Mouse (Mus musculus) adrenal gland, postnatal 4 days (tissue): ENCODE data around the gene Zfp644. TPM values are rescaled to one million over a fixed set of nuclear protein-coding genes. Genes with fewer than 3 reads are reported as not detected.

Experiments used
- DNase-seq, 2 experiments: peaks; one replicate each; pipeline ENCODE4 v3.0.0; 2021 to 2022; ENCODE audit warnings: low spot score in 2 of 2, mixed read lengths in 2 of 2
- total RNA-seq, 2 experiments: library from RNA; stranded (reverse); gene quantifications; 2 replicates each; pipeline ENCODE4 v1.2.3; 2021

Gene Zfp644
- total RNA-seq, 2 experiments from 2014 or later = 91.2 to 93.8 TPM

DNA sequence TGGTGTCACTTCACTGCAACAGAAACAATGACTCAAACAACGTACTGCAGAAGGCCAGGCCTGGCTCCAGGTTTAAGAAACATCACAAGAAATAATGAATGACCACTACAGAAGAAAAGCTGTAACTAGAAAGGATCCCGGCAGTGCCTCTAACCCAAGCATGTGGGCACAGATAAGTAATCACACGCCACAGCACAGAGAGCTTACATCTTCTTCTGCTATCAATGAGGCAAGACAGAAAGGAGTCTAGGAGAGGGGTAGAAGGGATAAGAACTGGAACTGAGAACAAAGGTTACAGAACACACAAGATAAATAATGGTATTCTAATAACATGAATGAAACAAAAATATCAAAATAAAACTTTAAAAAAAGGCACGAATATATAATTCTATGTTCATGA lies 32.2 kb downstream of the Zfp644 start:
- no peak for DNase-seq

DNA sequence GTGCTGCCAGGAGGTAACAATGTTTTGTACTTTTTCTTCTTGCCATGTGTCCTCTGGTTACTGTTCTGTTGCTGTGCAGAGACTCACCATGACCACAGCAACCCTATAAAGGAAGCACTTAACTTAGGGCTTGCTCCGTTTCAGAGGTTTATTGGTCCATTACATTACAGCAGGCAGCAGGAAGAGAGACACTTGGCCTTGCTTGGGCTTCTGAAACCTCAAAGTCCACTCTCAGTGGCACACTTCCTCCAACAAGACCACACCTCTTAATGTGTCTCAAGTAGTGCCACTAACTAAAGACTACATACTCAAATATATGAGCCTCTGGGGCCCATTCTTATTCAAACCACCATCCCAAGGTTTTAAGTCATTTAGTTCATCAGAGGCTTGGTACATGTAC lies 36.2 kb downstream of the Zfp644 start:
- no peak for DNase-seq

DNA sequence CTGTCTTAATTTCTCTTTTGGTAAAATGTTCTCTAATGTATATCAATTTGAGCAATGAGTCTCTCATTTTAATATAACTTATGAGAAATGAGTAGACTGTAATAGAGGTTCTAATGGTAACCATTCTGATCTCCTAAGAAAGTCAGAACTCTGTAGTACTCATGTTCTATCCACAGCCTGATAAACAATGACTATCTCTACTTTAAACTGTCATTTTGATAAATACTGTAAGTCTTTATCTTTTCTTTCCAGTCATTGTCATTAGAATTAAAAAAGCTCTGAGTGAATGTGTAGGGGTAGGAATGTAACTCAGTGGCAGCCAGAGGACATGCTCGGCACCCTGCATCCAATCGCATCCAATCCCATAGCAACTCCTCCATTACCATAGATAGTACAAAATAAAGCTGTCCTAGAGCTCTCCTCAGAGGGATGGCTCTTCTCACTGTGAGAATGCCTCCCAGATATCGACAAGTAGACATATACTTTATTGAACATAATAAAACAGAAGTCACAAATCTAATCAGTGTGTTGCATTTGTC lies 44.2 kb downstream of the Zfp644 start:
- no peak for DNase-seq

DNA sequence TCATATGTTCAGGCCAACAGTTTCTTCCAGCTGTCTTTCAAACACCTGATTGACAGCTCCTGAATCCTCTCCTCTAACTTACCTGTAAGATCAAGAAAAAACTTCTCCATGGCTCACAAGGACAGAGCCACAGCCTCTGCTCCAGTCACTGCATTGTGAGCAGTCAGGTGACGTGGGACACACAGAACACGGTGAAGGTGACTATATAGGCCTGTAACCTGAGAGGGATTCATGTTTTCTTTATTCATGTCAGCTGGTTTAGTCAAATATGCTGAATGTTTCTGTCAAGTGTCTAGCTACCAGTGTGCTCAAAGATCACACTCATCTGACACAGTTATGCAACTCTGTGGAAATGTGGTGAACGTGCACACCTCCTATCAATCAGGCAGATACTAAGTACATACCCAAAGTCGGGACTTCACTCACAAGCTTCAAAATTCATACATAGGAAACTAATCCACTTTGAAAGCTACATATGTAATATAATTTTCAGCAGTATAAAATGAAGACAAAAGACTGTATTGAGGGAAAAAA lies 44.8 kb downstream of the Zfp644 start:
- no peak for DNase-seq

DNA sequence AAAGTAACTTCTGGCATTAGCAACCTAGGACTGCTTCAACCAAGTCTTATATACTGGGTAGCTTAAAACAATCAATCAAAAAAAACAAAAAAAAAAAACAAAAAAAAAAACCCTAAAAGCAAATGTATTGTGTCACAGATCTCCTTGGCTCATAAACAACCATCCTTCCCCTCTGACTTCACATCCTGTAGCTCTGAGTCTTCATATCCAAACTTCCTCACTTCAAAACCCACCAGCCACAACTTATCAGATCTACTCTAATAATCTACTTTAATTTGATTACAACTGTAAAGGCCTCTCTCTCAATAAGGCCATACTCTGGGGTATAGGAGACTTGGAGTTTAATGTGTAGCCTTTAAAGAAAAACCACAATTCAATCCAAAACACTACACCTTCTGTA lies 47.1 kb downstream of the Zfp644 start:
- no peak for DNase-seq

DNA sequence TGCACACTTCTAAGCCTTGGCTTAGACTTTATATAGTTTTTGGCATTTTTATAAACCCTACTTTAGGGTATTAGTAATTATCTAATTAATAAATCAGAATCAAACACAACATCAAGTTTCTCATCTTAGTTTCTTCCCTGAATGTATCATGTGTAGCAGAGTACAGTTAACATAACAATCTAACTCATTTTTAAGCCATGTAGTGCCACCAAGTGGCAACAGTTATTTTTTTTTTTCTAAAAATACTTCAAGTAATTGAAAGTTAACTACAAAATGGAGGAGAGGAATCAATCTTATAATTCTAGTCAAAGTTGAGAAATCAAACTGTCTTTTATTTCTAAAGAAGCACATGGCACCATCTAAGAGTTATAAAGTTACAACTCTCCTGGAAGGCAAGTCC lies 47.6 kb downstream of the Zfp644 start:
- no peak for DNase-seq

DNA sequence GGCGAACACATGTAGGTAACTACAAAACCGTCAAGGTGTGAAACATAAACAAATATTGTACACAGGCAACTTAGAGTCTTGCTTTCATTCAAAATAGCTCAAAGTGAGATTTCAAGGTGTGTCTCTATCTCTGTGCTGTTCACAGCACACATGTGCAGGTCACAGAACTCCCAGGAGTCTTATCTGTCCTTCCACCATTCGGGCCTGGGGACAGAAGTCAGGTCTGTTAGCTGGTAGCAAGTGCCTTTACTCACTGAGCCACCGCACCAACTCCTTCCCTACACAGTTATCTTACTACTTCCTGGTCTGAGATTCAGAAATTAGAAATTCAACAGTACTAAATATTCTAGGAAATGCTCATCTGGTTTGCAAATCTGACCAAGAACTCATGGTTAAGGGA lies 53.7 kb downstream of the Zfp644 start:
- no peak for DNase-seq

DNA sequence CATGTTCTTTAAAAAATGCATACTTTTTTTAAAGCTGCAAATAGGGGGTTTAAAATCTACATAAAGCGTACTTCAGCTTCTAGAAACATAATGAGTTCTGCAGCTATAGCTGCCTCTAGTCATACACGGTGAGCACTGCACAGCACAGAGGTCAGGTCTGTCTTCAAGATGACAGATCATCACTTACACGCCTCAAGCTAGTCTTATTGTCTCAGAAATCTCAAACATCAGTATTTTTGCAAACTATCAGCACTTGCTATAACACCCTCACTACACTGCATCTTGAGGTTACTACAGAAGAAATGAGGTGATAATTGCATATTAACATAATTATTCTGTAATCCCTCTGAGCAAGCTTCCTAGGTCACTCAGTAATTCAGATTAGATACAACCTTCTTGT lies 55.2 kb downstream of the Zfp644 start:
- no peak for DNase-seq

DNA sequence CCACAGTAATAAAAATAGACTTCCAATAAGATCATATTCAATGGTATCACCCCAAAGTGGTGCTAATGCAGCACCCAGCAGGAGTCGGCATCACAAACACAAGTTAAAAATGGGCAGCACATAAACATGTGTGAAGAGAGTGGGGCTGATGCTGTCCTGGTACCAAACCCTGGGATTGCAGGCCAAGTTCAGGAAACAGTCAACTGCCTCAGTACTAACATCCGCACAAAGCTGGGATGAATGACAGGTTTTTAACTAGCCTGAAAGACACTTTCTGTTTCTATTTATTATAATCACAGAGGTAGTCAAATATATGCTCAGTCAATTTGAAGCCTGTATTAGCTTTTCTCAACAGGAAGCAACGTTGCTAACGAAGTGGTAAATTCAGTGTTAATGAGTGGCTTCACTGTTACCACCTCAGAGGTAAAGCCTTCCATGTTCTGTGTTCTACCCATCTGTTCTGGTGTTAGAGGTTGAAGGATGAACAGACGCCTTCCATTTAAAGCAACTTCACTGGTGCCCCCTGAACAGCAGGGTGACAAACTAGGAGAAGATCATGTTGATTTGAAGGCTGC lies 56.8 kb downstream of the Zfp644 start:
- no peak for DNase-seq

DNA sequence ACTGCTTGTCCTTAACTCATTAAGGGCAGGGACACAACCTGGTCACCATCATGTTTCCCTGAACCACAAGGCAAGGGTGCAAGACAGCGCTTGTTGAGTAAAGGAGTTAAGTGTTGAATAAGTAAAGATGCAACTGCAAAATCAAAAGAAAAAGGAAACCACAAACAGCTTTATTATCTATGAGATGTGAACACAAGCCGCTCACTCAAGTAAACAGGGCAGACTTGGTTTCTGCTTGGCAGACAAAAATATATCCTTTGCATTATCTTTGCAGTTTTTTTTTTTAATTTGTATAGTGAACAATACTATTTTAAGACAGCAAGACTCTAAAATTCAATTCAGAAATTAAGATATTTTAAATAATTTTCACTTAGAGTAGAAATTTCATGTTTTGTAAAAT lies 57.5 kb downstream of the Zfp644 start:
- DNase-seq = no peak

DNA sequence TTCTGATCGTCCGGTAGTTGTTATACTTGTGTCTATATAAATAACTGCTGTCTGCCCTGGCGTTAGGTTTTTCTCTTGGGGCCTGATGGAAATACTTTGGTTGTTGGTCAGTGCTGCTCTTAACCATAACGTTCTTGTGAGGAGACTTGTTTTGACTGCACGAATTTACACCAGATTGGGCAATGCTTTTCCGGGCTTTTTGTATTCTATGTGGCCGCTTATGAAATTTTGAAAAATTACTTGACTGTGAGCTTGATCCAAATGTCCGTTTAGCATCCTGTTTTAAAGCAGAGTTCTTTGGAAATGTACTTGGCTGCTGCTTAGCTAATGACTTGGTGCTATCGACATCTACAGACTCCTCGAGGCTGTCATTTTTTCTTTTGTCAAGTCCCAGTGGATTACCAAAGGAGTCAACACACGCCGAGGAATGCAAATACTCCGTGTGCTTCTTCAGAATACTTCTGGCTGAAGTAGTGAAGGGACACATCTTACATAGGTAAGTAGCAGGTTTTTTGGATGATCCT lies 60.6 kb downstream of the Zfp644 start:
- DNase-seq = no peak

DNA sequence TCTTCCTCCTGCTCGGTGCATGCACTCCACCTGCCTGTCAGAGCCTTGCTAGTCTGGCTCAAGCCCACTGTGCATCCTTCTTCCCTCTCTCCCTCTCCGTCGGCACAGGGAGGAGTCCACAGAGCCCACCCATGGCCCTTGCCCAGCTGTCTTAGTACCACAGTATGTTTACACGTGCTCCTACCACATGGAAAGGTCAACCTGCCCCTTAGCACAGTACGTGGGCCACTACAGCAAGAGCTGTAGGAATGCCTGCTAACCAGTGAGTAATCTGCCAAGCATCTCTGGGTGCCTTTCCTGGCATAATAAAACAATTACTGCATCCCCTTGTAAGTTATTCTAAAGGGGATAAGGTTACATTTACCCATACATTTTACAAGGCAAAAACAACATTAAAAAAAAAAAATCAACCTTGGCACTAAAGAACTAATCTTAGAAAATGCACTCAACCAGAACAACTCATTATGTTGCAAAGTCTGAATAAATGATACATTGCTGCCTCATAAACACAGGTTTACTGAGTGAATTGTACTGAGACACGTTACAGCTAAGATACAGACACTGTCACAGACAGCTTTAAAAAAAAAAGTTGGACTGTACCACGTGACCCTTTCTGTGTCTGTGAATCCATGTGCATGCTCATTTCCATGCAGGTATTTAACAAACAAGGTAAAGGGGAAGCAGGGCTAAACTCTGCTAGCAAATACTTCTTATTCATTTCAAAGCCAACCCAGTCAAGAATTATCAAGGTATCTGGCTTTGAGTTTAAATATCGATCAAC lies 68.5 kb downstream of the Zfp644 start:
- DNase-seq = no peak

DNA sequence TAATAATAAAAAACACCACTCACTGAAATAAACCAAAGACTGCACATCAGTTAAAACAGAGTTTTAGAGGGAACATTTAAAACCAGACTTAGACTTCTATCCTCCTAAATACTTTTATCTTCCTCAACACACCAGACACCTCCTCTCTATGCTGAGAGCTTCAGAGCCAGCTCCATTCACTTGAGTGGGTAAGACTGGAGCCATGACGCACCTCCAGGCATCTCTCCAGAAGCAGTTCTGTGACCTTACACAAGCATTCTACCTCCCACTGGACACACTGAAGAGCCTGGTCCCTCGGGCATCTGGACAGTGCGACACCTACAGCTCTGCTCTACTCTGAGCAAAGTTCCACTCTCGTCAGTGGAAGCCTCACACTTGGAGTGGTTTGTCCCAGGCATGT lies 73.8 kb downstream of the Zfp644 start:
- no peak for DNase-seq

DNA sequence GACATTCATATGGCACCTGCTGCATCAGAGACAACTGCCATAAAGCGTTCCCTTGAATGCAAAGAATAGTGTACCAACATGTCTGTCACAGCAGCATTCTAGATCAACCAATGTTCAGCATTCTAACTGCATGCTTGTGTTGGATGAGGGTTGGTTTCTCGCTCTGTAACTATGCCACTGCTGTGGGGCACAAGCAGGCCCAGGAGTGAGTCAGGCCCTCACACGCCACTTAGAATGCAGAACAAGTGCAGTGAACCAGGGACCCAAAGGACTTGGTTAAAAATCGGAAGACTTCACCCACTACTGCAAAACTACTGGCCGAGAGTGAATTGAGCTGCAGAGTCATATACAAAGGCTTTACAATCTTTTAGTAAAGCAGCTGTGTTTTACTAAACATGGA lies 74.9 kb downstream of the Zfp644 start:
- DNase-seq = no peak

DNA sequence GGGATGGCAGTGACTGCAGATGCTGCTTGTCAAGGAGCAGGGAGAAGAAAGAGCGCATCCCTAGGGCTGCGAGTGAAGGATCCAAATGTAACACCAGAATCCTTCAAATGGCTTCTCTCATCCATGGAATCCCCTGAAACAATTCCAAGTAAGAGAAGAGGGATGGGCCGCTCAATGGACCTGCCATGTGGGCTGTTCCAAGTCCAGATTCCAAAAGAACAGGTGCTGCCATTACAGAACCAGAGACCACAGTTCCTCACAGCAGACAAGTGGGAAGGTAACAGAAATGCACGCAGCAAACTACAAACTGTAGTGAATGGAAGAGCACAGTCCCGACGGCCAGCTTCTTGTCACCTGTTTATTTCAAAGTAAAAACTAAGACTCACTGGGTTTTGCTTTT lies 76.6 kb downstream of the Zfp644 start:
- DNase-seq = no peak

DNA sequence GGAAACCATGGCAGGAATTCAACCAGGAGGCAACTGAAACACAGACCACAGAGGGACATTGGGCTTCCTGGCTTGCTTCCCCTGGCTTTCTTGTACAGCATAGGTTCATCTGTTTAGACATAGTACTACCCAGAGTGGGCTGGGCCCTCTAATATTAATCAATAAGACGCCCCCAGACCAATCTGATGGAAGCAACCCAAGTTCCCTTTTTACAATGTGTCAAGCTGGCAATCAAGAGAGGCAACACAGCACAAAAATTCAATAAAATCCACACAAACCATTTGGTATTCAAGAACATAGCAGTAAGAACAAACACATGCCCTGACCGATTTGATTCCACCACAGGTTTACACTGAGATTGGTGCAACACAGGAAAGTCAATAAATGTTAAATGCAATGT lies 82.1 kb downstream of the Zfp644 start:
- DNase-seq = no peak

DNA sequence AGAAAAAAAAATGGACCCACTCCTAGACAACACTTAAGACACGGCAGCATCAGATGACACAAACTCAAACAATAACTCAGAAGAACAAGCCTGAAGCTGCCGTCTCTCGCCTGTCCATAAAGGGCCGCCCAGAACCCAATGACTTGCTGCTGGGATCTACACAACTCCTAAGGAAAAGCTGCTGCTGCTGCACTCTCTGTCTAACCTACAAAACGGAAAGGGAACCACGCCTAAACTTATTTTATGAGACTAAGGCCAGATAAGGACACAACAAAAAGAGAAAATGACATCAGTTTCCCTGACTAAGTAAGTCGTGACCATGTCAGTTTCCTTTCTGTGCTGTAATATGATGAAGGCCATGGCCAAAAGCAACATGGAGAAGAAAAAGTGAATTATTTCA lies 82.5 kb downstream of the Zfp644 start:
- DNase-seq = no peak

DNA sequence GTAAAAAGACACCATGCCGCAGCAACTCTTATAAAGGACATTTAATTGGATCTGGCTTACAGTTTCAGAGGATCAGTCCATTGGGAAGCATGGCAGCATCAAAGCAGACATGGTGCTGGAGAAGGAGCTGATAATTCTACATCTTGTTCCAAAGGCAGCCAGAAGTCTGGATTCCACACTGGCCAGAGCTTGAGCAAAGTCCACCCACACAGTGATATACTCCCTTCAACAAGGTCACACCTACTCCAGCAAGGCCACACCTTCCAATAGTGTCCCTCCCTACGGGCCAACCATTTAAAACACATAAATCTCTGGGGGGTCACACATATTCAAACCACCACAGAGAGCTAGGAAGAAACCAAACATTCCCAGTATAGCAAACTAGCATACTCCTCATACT lies 84.9 kb downstream of the Zfp644 start:
- no peak for DNase-seq

DNA sequence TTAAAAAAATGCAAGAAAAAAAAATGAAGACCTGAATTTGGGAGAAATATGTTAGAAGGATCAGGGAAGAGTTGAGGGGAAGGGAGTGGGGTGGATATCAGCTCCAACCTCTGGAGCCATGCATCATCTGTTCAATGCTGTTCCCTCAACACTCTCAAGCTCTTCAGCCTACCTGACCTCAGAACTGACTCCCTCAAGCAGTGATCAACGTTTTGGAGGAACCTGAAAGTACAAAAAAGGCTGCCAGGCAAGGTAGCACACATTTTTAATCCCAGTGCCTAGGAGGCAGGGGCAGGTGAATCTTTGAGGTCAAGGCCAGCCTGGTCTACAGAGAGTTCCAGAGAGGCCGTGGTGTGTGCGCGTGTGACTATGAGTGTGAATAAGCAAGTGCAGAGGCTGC lies 88.3 kb downstream of the Zfp644 start, which contains the start of gene Gm17304:
Gene Gm17304 (plus strand): TSS at position 301 of the 400 bp plus-strand sequence.
- no peak for DNase-seq

DNA sequence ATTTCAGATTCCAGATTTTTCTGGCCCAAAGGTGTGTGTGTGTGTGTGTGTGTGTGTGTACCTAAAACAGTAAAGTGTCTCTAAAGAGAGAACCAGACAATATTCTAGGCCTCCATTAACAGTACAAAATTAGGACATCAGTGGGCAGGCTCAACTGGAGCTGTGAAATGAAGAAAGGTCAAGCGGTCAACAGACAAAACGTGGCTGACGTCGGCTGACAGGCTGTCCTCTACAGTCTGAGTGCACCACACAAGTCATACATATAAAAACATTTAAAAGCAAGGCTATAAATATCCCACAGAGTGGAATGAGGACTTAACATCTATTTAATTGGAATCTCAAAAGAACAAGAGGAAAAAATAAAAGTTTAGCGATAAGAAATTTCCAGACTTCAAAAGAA lies 90.0 kb downstream of the Zfp644 start:
- no peak for DNase-seq

DNA sequence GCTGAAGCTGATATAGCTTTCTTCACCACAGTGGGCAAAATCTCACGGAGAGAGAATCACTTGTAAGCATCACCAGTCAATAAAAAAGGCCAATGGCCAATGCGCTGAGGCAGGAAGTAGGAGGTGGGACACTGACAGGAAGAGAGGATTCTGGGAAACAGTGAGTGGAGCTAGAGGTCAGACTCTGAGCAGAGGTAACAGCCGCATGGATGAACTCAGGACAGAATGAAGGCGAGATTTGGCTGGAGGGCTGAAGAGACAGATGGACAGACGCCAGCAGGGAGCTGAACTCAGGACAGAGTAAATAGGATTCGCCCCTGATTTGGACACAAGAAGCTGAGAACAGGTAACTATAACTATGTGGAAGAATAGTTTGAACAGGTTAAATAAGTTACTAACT lies 92.0 kb downstream of the Zfp644 start:
- DNase-seq = no peak

DNA sequence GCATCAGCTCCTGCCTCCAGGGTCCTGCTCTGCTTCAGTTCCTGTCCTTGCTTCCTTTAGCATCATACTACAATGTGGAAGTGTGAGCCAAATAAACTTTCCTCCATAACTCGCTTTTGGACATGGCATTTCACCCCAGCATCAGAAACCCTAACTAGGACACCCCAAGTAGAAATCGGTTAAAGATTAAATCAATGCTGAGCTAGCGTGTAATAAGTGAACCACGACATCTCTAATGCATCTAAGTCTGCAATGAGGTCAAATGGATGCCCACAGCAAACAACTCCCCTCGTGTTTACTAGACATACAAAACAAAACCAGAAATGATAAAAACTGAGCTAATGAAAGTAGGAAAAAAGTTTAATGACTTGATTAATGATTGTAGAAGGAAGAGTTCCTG lies 92.7 kb downstream of the Zfp644 start:
- no peak for DNase-seq
